Mouse (Mus musculus) frontal cortex, postnatal 25 days (tissue): ENCODE results near the gene AL607142.1.

Experiments
- DNase-seq, 2 experiments: peaks; one replicate each; pipeline ENCODE4 v3.0.0; 2022; ENCODE audit warnings: low spot score in 2 of 2

AL607142.1 gene

GRCm38 (mm10) chr4:120101186-120101585 lies 36.4 kb downstream of the AL607142.1 start:
- no peak for DNase-seq

- DNase-seq, result peak; percentile 54 to 69
These were observed 39.8 kb downstream of the AL607142.1 start for GRCm38 (mm10) chr4:120104599-120104998.

- no peak for DNase-seq
These were observed 41.6 kb downstream of the AL607142.1 start for GRCm38 (mm10) chr4:120106362-120106761.

- DNase-seq, result no peak
These were observed 43.0 kb downstream of the AL607142.1 start for GRCm38 (mm10) chr4:120107787-120108186.

- DNase-seq, result no peak
These were observed 50.7 kb downstream of the AL607142.1 start for GRCm38 (mm10) chr4:120115516-120115915.

- DNase-seq, result no peak
These were observed 51.5 kb downstream of the AL607142.1 start for GRCm38 (mm10) chr4:120116312-120116711.

GRCm38 (mm10) chr4:120120276-120120675 lies 55.5 kb downstream of the AL607142.1 start:
- no peak for DNase-seq

GRCm38 (mm10) chr4:120124656-120125055 lies 59.9 kb downstream of the AL607142.1 start:
- no peak for DNase-seq

- DNase-seq, result no peak
These were observed 61.3 kb downstream of the AL607142.1 start for GRCm38 (mm10) chr4:120126047-120126446.

GRCm38 (mm10) chr4:120127333-120127732 lies 62.5 kb downstream of the AL607142.1 start:
- no peak for DNase-seq

GRCm38 (mm10) chr4:120128033-120128432 lies 63.2 kb downstream of the AL607142.1 start:
- DNase-seq, result no peak

- no peak for DNase-seq
These were observed 64.6 kb downstream of the AL607142.1 start for GRCm38 (mm10) chr4:120129233-120129885.

GRCm38 (mm10) chr4:120130926-120131325 lies 66.1 kb downstream of the AL607142.1 start:
- DNase-seq, result no peak

- no peak for DNase-seq
These were observed 66.8 kb downstream of the AL607142.1 start for GRCm38 (mm10) chr4:120131441-120132220.

- no peak for DNase-seq
These were observed 69.4 kb downstream of the AL607142.1 start for GRCm38 (mm10) chr4:120134223-120134622.

GRCm38 (mm10) chr4:120141810-120142209 lies 77.0 kb downstream of the AL607142.1 start:
- DNase-seq, result no peak

GRCm38 (mm10) chr4:120142905-120143304 lies 78.1 kb downstream of the AL607142.1 start:
- no peak for DNase-seq
